Mouse (Mus musculus) ES-Bruce4 (cell line): Measurements from ENCODE around the gene Slc30a9. TPM values are rescaled to one million over a fixed set of nuclear protein-coding genes. Genes with fewer than 3 reads are reported as not detected.
A peak's percentile ranks its signal among the peaks of the same experiment; 100 is the strongest.

ENCODE experiments used
- H3K27ac ChIP-seq: 2 replicates; pipeline ENCODE4 v1.5.1; 2012; ENCODE audit warnings: low read length, inconsistent platforms; ENCODE audit not compliant: insufficient read depth
- H3K27me3 ChIP-seq: 2 replicates; pipeline ENCODE4 v1.6.1; 2012; ENCODE audit warnings: mild to moderate bottlenecking, low read length, inconsistent platforms; ENCODE audit not compliant: control insufficient read depth, poor library complexity, insufficient read depth, severe bottlenecking
- H3K36me3 ChIP-seq: 2 replicates; pipeline ENCODE4 v1.6.1; 2012; ENCODE audit warnings: inconsistent platforms, mild to moderate bottlenecking, low read length, moderate library complexity; ENCODE audit not compliant: control insufficient read depth, poor library complexity, insufficient read depth, severe bottlenecking
- H3K4me1 ChIP-seq: one replicate; pipeline ENCODE4 v1.8.1; 2011; ENCODE audit warnings: low read length; ENCODE audit not compliant: control insufficient read depth, insufficient read depth
- H3K4me3 ChIP-seq: 2 replicates; pipeline ENCODE4 v1.5.1; 2011; ENCODE audit warnings: low read depth, mild to moderate bottlenecking, low read length
- H3K9ac ChIP-seq: 2 replicates; pipeline ENCODE4 v1.6.1; 2012; ENCODE audit warnings: low read depth, mild to moderate bottlenecking, inconsistent platforms; ENCODE audit not compliant: poor library complexity, severe bottlenecking
- H3K9me3 ChIP-seq: replicated peaks from 2 replicates; pipeline ENCODE4 v1.6.1; 2012; ENCODE audit warnings: mild to moderate bottlenecking, low read length, inconsistent platforms; ENCODE audit not compliant: control insufficient read depth, poor library complexity, insufficient read depth, severe bottlenecking
- CTCF ChIP-seq: IDR thresholded peaks from one replicate; pipeline ENCODE4 v1.8.1; 2011; ENCODE audit warnings: low read depth, low read length
- EP300 ChIP-seq: IDR thresholded peaks from 2 replicates; pipeline ENCODE4 v1.6.1; 2011; ENCODE audit warnings: low read depth, low read length; ENCODE audit not compliant: insufficient read depth
- POLR2A ChIP-seq: IDR thresholded peaks from one replicate; pipeline ENCODE4 v1.8.1; 2011; ENCODE audit warnings: low read length; ENCODE audit not compliant: insufficient read depth
- polyA plus RNA-seq: library from polyadenylated mRNA; stranded (reverse); fragments of >200 nt; gene quantifications from 2 replicates; pipeline ENCODE4 v1.2.4, GENCODE M21; 2011; ENCODE audit warnings: low read depth; ENCODE audit not compliant: missing spikeins, insufficient read depth, insufficient read length

Slc30a9 gene
- polyA plus RNA-seq, 1 experiment = 124 TPM

- Histone ChIP-seq H3K4me1 (peaks cover 2% of the 10 kb centered on the region), H3K9ac (no peak overlapping the region), H3K36me3 (no peaks in the 10 kb centered on the region), H3K4me3 (no peak overlapping the region), H3K27ac (no peak overlapping the region), H3K9me3 (no peaks in the 10 kb centered on the region), H3K27me3 (no peaks in the 10 kb centered on the region)
- TF ChIP-seq CTCF (no peak), POLR2A (no peak), EP300 (no peak)
Observed at GRCm38 (mm10) chr5:67303816-67304215, 2.9 kb upstream of the Slc30a9 start.

GRCm38 (mm10) chr5:67307659-67308222 lies 986 bp downstream of the Slc30a9 start:
- no peaks in the 10 kb centered on the region for H3K27me3 ChIP-seq
- TF ChIP-seq POLR2A (no peak), EP300 (no peak), CTCF (no peak)
- H3K9me3 ChIP-seq = no peaks in the 10 kb centered on the region
- peak overlapping the region; percentile 94 for H3K9ac ChIP-seq
- H3K4me3 ChIP-seq = peak overlapping the region; percentile 86
- H3K27ac ChIP-seq = no peak overlapping the region
- H3K36me3 ChIP-seq = 0 out of 2 replicates have a peak, but pooled peaks cover 2% of the 10 kb centered on the region
- H3K4me1 ChIP-seq = peaks cover 1% of the 10 kb centered on the region

GRCm38 (mm10) chr5:67311811-67312521 lies 5.2 kb downstream of the Slc30a9 start:
- TF ChIP-seq EP300 (no peak), POLR2A (no peak), CTCF (no peak)
- Histone ChIP-seq H3K36me3 (0 out of 2 replicates have a peak, but pooled peaks cover 2% of the 10 kb centered on the region), H3K4me1 (peaks cover 1% of the 10 kb centered on the region), H3K4me3 (no peak overlapping the region), H3K27ac (no peak overlapping the region), H3K27me3 (no peaks in the 10 kb centered on the region), H3K9ac (no peak overlapping the region), H3K9me3 (no peaks in the 10 kb centered on the region)

GRCm38 (mm10) chr5:67312522-67312851 lies 5.7 kb downstream of the Slc30a9 start:
- no peaks in the 10 kb centered on the region for H3K9me3 ChIP-seq
- 0 out of 2 replicates have a peak, but pooled peaks cover 2% of the 10 kb centered on the region for H3K36me3 ChIP-seq
- H3K4me3 ChIP-seq = no peak overlapping the region
- no peaks in the 10 kb centered on the region for H3K27me3 ChIP-seq
- H3K9ac ChIP-seq = no peak overlapping the region
- H3K4me1 ChIP-seq = peaks cover 1% of the 10 kb centered on the region
- TF ChIP-seq POLR2A = no peak
- TF ChIP-seq EP300 = no peak
- no peak for TF ChIP-seq CTCF
- no peak overlapping the region for H3K27ac ChIP-seq

GRCm38 (mm10) chr5:67321656-67322268 lies 15.0 kb downstream of the Slc30a9 start:
- Histone ChIP-seq H3K9me3 (no peaks in the 10 kb centered on the region; the same call in 1 of the 2 replicates), H3K36me3 (no peaks in the 10 kb centered on the region; the same call in 1 of the 2 replicates), H3K27ac (no peak overlapping the region), H3K4me3 (no peak overlapping the region), H3K4me1 (no peaks in the 10 kb centered on the region), H3K9ac (no peak overlapping the region), H3K27me3 (no peaks in the 10 kb centered on the region)
- TF ChIP-seq POLR2A = no peak
- no peak for TF ChIP-seq CTCF
- no peak for TF ChIP-seq EP300

- Histone ChIP-seq H3K9me3 (no peaks in the 10 kb centered on the region), H3K36me3 (no peaks in the 10 kb centered on the region), H3K4me3 (no peak overlapping the region), H3K4me1 (no peaks in the 10 kb centered on the region), H3K9ac (no peak overlapping the region), H3K27ac (no peak overlapping the region), H3K27me3 (no peaks in the 10 kb centered on the region)
- TF ChIP-seq EP300 = no peak
- TF ChIP-seq POLR2A = no peak
- TF ChIP-seq CTCF = no peak
Observed at GRCm38 (mm10) chr5:67324032-67324431, 17.3 kb downstream of the Slc30a9 start.
